Mouse (Mus musculus) forebrain, postnatal 0 days (tissue): ENCODE results near the gene Cd79a. TPM values are rescaled to one million over a fixed set of nuclear protein-coding genes. Genes with fewer than 3 reads are reported as not detected.
A peak's percentile ranks its signal among the peaks of the same experiment; 100 is the strongest.

Experiments used
- ATAC-seq: fragments of 200-750 bp; cut with Nextera tagmentation; 2 replicates; pipeline ENCODE4 v1.8.0; 2017; ENCODE audit warnings: mild to moderate bottlenecking, moderate library complexity
- DNase-seq: peaks from one replicate; pipeline ENCODE4 v3.0.0-alpha.2; 2015
- H3K27ac ChIP-seq: fragments of 300-500 bp; sonication (generic); 2 replicates; pipeline ENCODE4 v1.5.1; 2014; ENCODE audit warnings: low read depth, mild to moderate bottlenecking, antibody characterized with exemption, low read length, moderate library complexity, mixed read lengths
- H3K27me3 ChIP-seq: fragments of 300-500 bp; sonication (generic); 2 replicates; pipeline ENCODE4 v1.6.1; 2014; ENCODE audit warnings: mild to moderate bottlenecking, low read length, mixed read lengths; ENCODE audit not compliant: insufficient read depth
- H3K36me3 ChIP-seq: fragments of 300-500 bp; sonication (generic); 2 replicates; pipeline ENCODE4 v1.6.1; 2014; ENCODE audit warnings: mild to moderate bottlenecking, moderate library complexity; ENCODE audit not compliant: insufficient read depth
- H3K4me1 ChIP-seq: fragments of 300-500 bp; sonication (generic); 2 replicates; pipeline ENCODE4 v1.6.1; 2014; ENCODE audit warnings: antibody characterized with exemption; ENCODE audit not compliant: insufficient read depth
- H3K4me2 ChIP-seq: fragments of 300-500 bp; sonication (generic); 2 replicates; pipeline ENCODE4 v1.6.1; 2014; ENCODE audit warnings: low read depth, mild to moderate bottlenecking, moderate library complexity
- H3K4me3 ChIP-seq: fragments of 300-500 bp; sonication (generic); 2 replicates; pipeline ENCODE4 v1.5.1; 2014; ENCODE audit warnings: low read depth, low read length, mixed read lengths
- H3K9ac ChIP-seq: fragments of 300-500 bp; sonication (generic); 2 replicates; pipeline ENCODE4 v1.6.1; 2014; ENCODE audit warnings: mild to moderate bottlenecking
- H3K9me3 ChIP-seq: fragments of 300-500 bp; sonication (generic); 2 replicates; pipeline ENCODE4 v1.6.1; 2016; ENCODE audit warnings: low read length
- CTCF ChIP-seq: sonication (generic); IDR thresholded peaks from 2 replicates; pipeline ENCODE4 v1.5.1; 2016; ENCODE audit warnings: antibody characterized with exemption, control low read depth, low read depth
- WGBS: fragments of 180-500 bp; shearing (Covaris S2); extraction: QIAGEN DNeasy Blood & Tissue Kit; methylation state at CpG from one replicate; pipeline ENCODE4 v1.1.7; 2014; 5-methylcytosine and 5-hydroxymethylcytosine counted together
- polyA plus RNA-seq: library from polyadenylated mRNA; unstranded; fragments of >200 nt; fragmentation: Nextera tagmentation; extraction: Ambion mirVana; gene quantifications from 2 replicates; pipeline ENCODE4 v1.2.1, GENCODE M21; 2015
- total RNA-seq: library from RNA; depleted of rRNA; stranded (reverse); fragments of >200 nt; gene quantifications from 2 replicates; pipeline ENCODE4 v1.2.3, GENCODE M21; 2014

Gene Cd79a
- total and polyA plus RNA-seq, 2 experiments from 2014 or later, result 0.33 to 0.47 TPM

DNA sequence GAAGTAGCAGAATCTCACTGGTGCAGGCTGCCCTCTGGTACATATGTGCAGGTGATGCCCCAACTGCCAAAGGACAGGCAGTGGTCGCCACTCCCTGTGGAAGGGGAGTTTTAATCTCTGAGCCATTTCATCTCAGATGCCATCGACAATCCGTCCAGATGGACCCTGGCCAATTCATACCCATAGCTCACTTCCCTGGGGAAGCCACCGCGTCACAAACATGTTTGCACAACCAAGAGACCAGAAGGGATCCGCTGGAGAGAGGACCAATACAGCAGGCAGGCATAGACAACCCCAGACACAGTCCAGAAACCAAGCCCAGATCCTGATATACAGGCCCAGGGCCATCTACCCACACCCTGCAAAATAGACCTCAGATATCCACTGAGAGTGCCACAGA, 33.3 kb downstream of the Cd79a start:
- Histone ChIP-seq H3K27ac (no peak overlapping the region), H3K4me1 (no peaks in the 10 kb centered on the region; the same call in 1 of the 2 replicates), H3K36me3 (peaks cover 20% of the 10 kb centered on the region), H3K9me3 (no peaks in the 10 kb centered on the region), H3K4me2 (no peak overlapping the region), H3K4me3 (no peak overlapping the region), H3K9ac (no peak overlapping the region), H3K27me3 (peaks cover 45% of the 10 kb centered on the region)
- ATAC-seq (no peak), DNase-seq (no peak)
- no peak for TF ChIP-seq CTCF
- 43% methylated on average over 6 of the region's 6 CpGs for WGBS

- Histone ChIP-seq H3K9me3 (no peaks in the 10 kb centered on the region), H3K36me3 (peaks cover 10% of the 10 kb centered on the region), H3K27me3 (peaks cover 45% of the 10 kb centered on the region), H3K4me3 (no peak overlapping the region), H3K4me2 (no peak overlapping the region), H3K4me1 (no peaks in the 10 kb centered on the region; the same call in 1 of the 2 replicates), H3K27ac (no peak overlapping the region), H3K9ac (no peak overlapping the region)
- DNase-seq (no peak), ATAC-seq (no peak)
- WGBS, result 2% methylated on average over 14 of the region's 15 CpGs
- no peak for TF ChIP-seq CTCF
Measured at GRCm38 (mm10) chr7:24931651-24932050, 34.5 kb downstream of the Cd79a start.

GRCm38 (mm10) chr7:24943641-24944040, 46.5 kb downstream of the Cd79a start:
- no peak for ATAC-seq
- H3K36me3 ChIP-seq, result no peaks in the 10 kb centered on the region
- H3K4me2 ChIP-seq, result no peak overlapping the region
- no peak for TF ChIP-seq CTCF
- DNase-seq, result no peak
- no peak overlapping the region for H3K9ac ChIP-seq
- 5% methylated on average over 6 of the region's 6 CpGs for WGBS
- H3K27me3 ChIP-seq, result peaks cover 77% of the 10 kb centered on the region
- H3K27ac ChIP-seq, result no peak overlapping the region
- no peaks in the 10 kb centered on the region for H3K4me1 ChIP-seq
- no peaks in the 10 kb centered on the region for H3K9me3 ChIP-seq
- H3K4me3 ChIP-seq, result no peak overlapping the region

- Histone ChIP-seq H3K36me3 (no peaks in the 10 kb centered on the region), H3K4me3 (peak within 1 kb of the TSS; percentile 37), H3K27me3 (peaks cover 79% of the 10 kb centered on the region), H3K4me1 (no peaks in the 10 kb centered on the region), H3K4me2 (peak within 1 kb of the TSS; percentile 63), H3K9me3 (no peaks in the 10 kb centered on the region), H3K27ac (no peak within 1 kb of the TSS), H3K9ac (no peak within 1 kb of the TSS)
- no peak for DNase-seq
- TF ChIP-seq CTCF, result no peak
- 4% methylated on average over 68 of the region's 72 CpGs for WGBS
- ATAC-seq, result no peak
Measured at GRCm38 (mm10) chr7:24944257-24944950, 47.2 kb downstream of the Cd79a start, which contains the start of gene Gm4881. Gene Gm4881, minus strand, starts transcription at chr7:24944494.

DNA sequence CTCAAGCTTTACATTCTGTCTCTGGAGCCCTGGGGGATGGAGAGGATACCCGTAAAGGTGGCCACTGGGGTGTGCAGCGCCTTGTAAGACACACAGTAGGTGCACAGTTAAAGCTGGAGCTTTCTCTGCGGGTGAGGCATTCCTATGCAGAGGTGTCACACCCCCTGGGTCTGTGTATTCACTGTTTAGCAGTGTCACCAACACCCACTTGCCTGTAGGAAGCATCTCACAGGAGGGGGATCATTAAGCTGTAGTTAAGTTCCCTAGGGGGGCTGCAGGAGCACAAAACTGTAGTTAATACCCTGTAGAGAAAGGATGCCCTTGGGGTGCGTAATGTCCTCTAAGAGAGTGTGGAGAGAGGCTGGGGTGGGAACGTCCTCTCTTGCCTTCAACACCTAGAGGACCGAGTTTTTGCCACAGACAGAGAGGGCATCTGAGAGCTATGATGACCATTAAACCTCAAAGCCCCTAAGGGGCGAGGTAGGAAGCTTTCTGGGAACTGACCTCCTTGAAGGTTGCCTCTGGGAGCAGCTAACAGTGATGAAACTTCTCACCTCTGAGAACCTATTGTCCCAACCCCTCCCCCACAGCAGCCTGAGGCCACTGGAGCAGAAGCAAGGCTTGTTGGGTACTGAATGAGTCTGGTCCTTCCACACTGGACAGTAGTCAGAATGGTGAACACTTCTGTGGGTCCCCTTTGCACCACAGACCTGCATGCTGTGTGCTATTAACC, 50.3 kb downstream of the Cd79a start:
- DNase-seq, result no peak
- no peaks in the 10 kb centered on the region for H3K4me1 ChIP-seq

GRCm38 (mm10) chr7:24948774-24949173, 51.6 kb downstream of the Cd79a start:
- DNase-seq (no peak), ATAC-seq (no peak)

More for the DNA sequence above, 50.3 kb downstream of the Cd79a start:
- Histone ChIP-seq H3K27me3 (peaks cover 87% of the 10 kb centered on the region), H3K36me3 (no peaks in the 10 kb centered on the region), H3K9ac (no peak overlapping the region), H3K4me3 (no peak overlapping the region), H3K9me3 (no peaks in the 10 kb centered on the region), H3K4me2 (no peak overlapping the region), H3K27ac (no peak overlapping the region)
- ATAC-seq, result no peak
- TF ChIP-seq CTCF, result no peak
- WGBS, result 3% methylated on average over 7 of the region's 7 CpGs

More at GRCm38 (mm10) chr7:24948774-24949173, 51.6 kb downstream of the Cd79a start:
- WGBS, result 2% methylated on average over 29 of the region's 29 CpGs
- Histone ChIP-seq H3K27ac (no peak overlapping the region), H3K36me3 (no peaks in the 10 kb centered on the region), H3K9me3 (no peaks in the 10 kb centered on the region), H3K4me1 (no peaks in the 10 kb centered on the region), H3K4me2 (peak overlapping the region; percentile 27; the same call in 1 of the 2 replicates), H3K9ac (no peak overlapping the region), H3K27me3 (peaks cover 84% of the 10 kb centered on the region), H3K4me3 (peak overlapping the region; percentile 7; the same call in 1 of the 2 replicates)
- no peak for TF ChIP-seq CTCF
